Mouse (Mus musculus): ENCODE results near the gene Tpd52l2.
A peak's percentile ranks its signal among the peaks of the same experiment; 100 is the strongest.

Tpd52l2 gene

DNA sequence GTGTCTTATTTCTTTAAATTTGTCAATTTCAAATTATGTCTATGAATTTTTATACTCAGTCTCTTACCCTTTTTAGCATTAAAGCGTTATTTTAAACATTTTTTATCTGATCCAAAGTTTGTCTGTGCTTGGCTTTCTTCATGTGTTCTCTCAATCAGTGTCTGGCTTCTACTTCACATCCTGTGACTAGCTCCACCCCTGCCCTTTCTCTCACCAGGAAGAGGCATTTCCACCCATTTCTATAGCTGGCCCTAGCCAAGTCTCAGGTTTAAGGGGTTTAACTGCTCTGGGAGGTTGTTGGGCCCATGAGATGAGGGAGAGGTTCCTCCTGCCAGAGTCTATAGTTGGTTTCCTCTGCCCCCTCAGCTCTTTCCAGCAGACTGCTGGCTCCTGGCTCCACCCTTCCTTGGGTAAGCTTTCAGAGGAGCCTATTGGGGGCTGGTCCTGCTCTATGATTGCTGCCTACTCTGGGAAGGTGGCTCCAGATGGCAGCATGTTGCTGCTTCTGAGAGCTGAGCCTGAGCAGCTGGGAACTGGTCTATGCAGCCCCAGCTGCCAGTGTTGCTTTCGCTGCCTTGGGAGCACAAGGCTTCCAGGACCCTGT lies 40.6 kb downstream of the Tpd52l2 start:
- peak; percentile 87 for DNase-seq (ENCODE audit: low read depth, low spot score)

DNA sequence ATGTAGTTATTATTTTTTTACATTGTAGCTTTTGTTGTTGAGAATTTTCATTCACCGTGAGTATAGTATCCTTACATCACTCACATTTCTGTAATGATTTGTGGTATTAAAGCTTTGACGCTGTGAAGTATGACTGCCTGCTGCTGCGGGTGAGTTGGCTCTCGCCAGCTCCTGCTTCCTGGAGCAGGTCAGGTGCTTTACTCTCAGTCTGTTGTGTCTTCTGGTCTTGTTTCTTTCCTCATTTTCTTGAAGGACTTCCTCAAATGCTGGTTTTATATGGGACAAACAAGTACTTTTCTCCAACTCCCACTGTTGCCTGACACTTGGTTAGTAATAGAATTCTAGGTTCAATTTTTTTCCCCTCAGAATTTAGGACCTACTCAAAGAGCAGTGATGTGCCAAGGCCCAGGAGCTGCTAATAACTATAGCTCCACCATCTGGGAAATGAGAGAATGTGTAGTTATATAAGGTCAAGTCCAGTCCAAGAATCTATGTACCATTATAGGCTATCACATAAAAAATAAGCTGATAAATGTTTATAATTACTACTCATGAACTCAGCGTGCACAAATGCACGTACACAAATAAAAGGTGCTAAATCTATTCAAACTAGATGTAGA lies 44.9 kb downstream of the Tpd52l2 start:
- no peak for DNase-seq (ENCODE audit: low read depth, low spot score)

DNA sequence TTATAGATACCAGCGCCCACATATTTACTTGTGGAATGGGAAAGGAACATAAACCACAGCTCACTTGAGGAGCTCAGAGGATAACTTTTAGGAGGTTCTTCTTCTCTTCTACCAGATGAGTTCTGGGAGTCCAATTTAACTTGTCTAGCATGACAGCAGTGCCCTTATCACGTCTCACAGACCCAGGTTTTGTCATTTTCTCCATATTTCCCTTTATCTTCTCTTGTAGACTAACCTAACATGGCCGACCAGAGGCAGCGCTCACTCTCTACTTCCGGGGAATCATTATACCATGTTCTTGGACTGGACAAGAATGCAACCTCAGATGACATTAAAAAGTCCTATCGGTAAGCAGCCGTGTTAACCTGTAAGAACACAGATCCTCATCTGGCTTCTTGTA lies 49.2 kb downstream of the Tpd52l2 start:
- no peak for DNase-seq (ENCODE audit: low read depth, low spot score)

DNA sequence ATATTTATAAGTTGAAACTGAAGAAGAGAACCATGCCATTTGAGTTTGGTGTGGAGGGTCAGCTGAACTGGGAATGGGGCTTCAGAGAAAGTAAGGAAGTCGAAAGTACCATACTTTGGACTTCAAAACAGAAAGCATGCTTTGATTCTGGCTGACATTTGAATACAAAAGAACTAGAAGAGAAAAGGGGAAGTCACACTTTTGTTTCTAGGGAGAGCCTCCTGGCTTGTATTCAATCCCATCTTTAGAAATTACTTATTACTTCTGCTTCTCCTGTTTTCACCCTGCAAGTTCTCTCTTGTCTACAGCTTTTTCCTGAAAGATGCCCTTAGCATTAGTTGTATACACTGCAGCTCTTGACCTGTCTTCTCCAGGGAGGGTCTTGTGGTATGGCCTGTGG lies 51.3 kb downstream of the Tpd52l2 start:
- no peak for DNase-seq (ENCODE audit: low read depth, low spot score)

DNA sequence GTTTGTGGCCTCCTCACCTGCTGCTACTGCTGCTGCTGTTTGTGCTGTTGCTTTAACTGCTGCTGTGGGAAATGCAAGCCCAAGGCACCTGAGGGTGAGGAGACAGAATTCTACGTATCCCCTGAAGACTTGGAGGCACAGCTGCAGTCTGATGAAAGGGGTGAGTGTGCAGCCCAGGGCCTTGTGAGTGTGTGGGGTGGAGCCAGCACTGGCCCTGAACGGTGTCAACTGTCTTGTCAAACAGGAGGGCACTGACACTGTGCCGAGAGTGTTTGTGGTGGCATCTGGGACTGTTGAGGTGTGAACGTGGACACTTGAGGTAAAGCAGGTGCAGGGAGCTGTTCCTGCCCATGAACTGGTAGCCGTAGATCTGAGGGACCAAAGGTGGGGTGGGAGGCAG lies 51.7 kb downstream of the Tpd52l2 start:
- no peak for DNase-seq (ENCODE audit: low read depth, low spot score)

DNA sequence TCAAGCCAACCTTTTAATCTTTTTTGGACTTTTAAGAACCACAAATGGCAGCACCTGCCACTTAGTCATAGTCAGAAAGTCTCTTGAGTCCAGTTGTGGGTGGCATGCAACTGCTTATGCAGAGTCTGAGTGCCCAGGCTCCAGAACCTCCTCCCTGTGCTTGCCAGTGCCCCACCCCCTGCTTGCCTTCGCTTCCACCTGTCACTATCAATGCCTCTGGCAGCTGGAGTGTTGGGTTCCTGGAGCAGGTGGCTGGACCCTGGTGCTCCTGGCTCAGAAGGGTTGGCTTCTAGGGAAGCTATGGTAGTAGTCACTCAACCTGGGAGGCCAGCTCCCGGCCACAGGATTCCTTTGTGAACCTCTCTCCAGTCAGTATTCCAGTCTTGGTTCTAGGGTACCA lies 53.3 kb downstream of the Tpd52l2 start:
- no peak for DNase-seq (ENCODE audit: low read depth, low spot score)

DNA sequence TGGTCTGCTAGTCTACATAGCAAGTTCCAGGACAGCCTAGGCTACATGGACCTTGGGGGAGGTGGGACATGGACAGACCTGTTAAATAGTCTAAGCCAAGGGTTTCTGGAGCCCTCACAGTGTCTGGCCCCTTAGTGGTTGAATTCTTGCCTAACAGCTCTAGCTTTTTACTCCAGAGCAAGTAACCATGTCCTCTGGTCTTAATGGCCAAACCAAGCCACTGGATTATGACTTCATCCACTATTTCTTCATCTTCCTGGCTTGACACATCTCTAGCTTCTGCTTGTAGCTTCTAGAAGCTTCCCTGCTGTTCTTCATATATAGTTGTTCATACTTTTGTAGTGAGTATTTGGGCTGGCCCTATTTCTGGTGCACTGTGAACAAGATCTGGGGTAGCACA lies 56.8 kb downstream of the Tpd52l2 start:
- DNase-seq (ENCODE audit: low read depth, low spot score), result no peak

DNA sequence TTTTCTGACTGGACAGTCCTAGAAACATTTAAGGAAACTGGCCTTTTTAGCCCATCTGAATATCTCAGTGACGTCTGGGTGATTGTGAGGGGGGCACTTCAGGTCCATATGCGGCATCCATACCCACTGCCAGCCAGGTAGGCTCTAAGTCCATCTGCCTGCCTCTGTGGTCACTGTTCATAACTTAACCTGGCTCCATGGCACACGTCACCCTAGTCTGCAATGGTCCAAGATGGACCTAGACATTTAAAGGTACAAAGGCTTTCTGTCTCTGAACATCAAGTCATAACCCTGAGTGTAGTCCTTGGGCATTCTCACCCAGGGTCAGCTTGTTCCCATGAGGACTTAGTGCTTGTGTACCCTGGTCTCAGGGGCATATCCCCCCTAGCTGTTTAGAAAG lies 70.4 kb downstream of the Tpd52l2 start:
- DNase-seq (ENCODE audit: low read depth, low spot score), result no peak
